Mouse (Mus musculus) gastrocnemius, postnatal 10 days (tissue): ENCODE measurements around the gene Mtmr14. TPM values are rescaled to one million over a fixed set of nuclear protein-coding genes. Genes with fewer than 3 reads are reported as not detected.

Experiments
- total RNA-seq, 2 experiments: library from RNA; stranded (reverse); gene quantifications; 2 replicates each; pipeline ENCODE4 v1.2.3; 2021

The Mtmr14 gene
- total RNA-seq, 2 experiments from 2014 or later, result 11.9 to 13.2 TPM

Other genes with a start within 250 kb of the Mtmr14 start
- gene Thumpd3, start 191.6 kb upstream of the Mtmr14 start, total RNA-seq, result 10 to 100 TPM; 16.9 to 17.0 TPM
- gene Setd5, start 160.5 kb upstream of the Mtmr14 start, total RNA-seq, result 10 to 100 TPM; 54.8 to 82.3 TPM
- gene Lhfpl4, start 42.5 kb upstream of the Mtmr14 start, total RNA-seq, result under 1 TPM; 0.75 to 0.81 TPM
- gene Cpne9, start 44.5 kb downstream of the Mtmr14 start, total RNA-seq, result under 1 TPM in 1 of 2 experiments, not detected in 1; 0.23 TPM
- 10 to 100 TPM; 13.7 to 18.2 TPM for gene Brpf1, start 69.3 kb downstream of the Mtmr14 start, total RNA-seq
- 1 to 10 TPM; 8.1 to 8.2 TPM for gene Ogg1, start 89.1 kb downstream of the Mtmr14 start, total RNA-seq
- 10 to 100 TPM; 35.9 to 44.2 TPM for gene Camk1, start 106.1 kb downstream of the Mtmr14 start, total RNA-seq
- gene Tada3, start 140.0 kb downstream of the Mtmr14 start, total RNA-seq, result 10 to 100 TPM; 18.8 to 21.7 TPM
- gene Arpc4, start 140.3 kb downstream of the Mtmr14 start, total RNA-seq, result 10 to 100 TPM; 86.3 to 94.5 TPM
- gene Ttll3, start 151.4 kb downstream of the Mtmr14 start, total RNA-seq, result 1 to 10 TPM; 1.1 to 2.2 TPM
- 10 to 100 TPM; 10.0 to 11.3 TPM for gene Rpusd3, start 181.5 kb downstream of the Mtmr14 start, total RNA-seq
- 1 to 10 TPM; 3.9 to 6.4 TPM for gene Cidec, start 197.9 kb downstream of the Mtmr14 start, total RNA-seq
- 10 to 100 TPM; 27.9 to 32.7 TPM for gene Jagn1, start 204.7 kb downstream of the Mtmr14 start, total RNA-seq
- under 1 TPM; 0.45 to 0.61 TPM for gene Il17re, start 220.6 kb downstream of the Mtmr14 start, total RNA-seq
- 1 to 10 TPM; 5.9 to 9.1 TPM for gene Il17rc, start 233.6 kb downstream of the Mtmr14 start, total RNA-seq
- 10 to 100 TPM; 33.8 to 39.8 TPM for gene Creld1, start 245.5 kb downstream of the Mtmr14 start, total RNA-seq